Mouse (Mus musculus) lung, embryonic 16.5 days (tissue): ENCODE results near the gene Polr2l. TPM values are rescaled to one million over a fixed set of nuclear protein-coding genes. Genes with fewer than 3 reads are reported as not detected.
A peak's percentile ranks its signal among the peaks of the same experiment; 100 is the strongest.

Experiments
- ATAC-seq: fragments of 200-750 bp; cut with Nextera tagmentation; 2 replicates; pipeline ENCODE4 v1.8.0; 2017; ENCODE audit warnings: low read depth, mild to moderate bottlenecking, moderate library complexity
- H3K27ac ChIP-seq: fragments of 300-500 bp; sonication (generic); 2 replicates; pipeline ENCODE4 v1.5.1; 2014; ENCODE audit warnings: mild to moderate bottlenecking, control low read depth, low read length
- H3K27me3 ChIP-seq: fragments of 300-500 bp; sonication (generic); 2 replicates; pipeline ENCODE4 v1.6.1; 2014; ENCODE audit warnings: low read depth, low read length, mixed read lengths; ENCODE audit not compliant: control insufficient read depth, insufficient read depth
- H3K36me3 ChIP-seq: fragments of 300-500 bp; sonication (generic); 2 replicates; pipeline ENCODE4 v1.6.1; 2014; ENCODE audit warnings: low read length; ENCODE audit not compliant: control insufficient read depth, insufficient read depth
- H3K4me1 ChIP-seq: fragments of 300-500 bp; sonication (generic); replicated peaks from 2 replicates; pipeline ENCODE4 v1.6.1; 2014; ENCODE audit warnings: low read length, mixed read lengths; ENCODE audit not compliant: control insufficient read depth, insufficient read depth
- H3K4me2 ChIP-seq: fragments of 300-500 bp; sonication (generic); 2 replicates; pipeline ENCODE4 v1.6.1; 2014; ENCODE audit warnings: low read depth, low read length, control low read depth
- H3K4me3 ChIP-seq: fragments of 300-500 bp; sonication (generic); 2 replicates; pipeline ENCODE4 v1.5.1; 2014; ENCODE audit warnings: mild to moderate bottlenecking, low read length, control low read depth
- H3K9ac ChIP-seq: fragments of 300-500 bp; sonication (generic); 2 replicates; pipeline ENCODE4 v1.6.1; 2014; ENCODE audit warnings: low read length, control low read depth
- H3K9me3 ChIP-seq: fragments of 300-500 bp; sonication (generic); 2 replicates; pipeline ENCODE4 v1.6.1; 2016; ENCODE audit warnings: low read length; ENCODE audit not compliant: control insufficient read depth
- WGBS: fragments of 180-500 bp; shearing (Covaris S2); extraction: QIAGEN DNeasy Blood & Tissue Kit; methylation state at CpG from one replicate; pipeline ENCODE4 v1.1.7; 2014; 5-methylcytosine and 5-hydroxymethylcytosine counted together
- polyA plus RNA-seq: library from polyadenylated mRNA; unstranded; fragments of >200 nt; fragmentation: Nextera tagmentation; extraction: Ambion mirVana; gene quantifications from 2 replicates; pipeline ENCODE4 v1.2.1, GENCODE M21; 2015

Gene Polr2l
- polyA plus RNA-seq, 1 experiment from 2014 or later = 61.3 TPM

DNA sequence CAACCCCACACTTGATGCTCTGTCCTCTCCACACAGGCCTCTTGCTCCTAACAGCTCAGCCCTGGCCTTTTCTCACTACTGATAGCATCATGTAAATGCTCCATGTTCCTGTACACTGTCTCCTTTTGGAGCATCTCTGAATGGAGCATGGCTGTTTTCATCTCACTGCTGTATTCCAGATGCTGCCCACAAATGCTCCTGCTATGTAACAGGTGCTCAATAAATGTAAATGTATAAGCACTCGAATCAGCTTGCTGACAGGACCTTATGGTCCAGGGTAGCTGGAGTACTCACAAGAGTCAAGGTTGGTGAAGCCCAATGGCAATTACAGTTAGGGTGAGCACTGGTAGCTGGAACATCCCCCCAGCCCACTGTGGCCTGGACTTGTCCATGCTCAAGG is 3.7 kb downstream of the Polr2l start:
- no peaks in the 10 kb centered on the region for H3K9me3 ChIP-seq
- WGBS = 90% methylated on average over 1 of the region's 1 CpGs
- H3K9ac ChIP-seq = no peak overlapping the region
- no peak overlapping the region for H3K4me3 ChIP-seq
- H3K36me3 ChIP-seq = peaks cover 26% of the 10 kb centered on the region
- H3K4me1 ChIP-seq = peaks cover 45% of the 10 kb centered on the region
- no peak for ATAC-seq
- H3K27me3 ChIP-seq = no peaks in the 10 kb centered on the region
- H3K27ac ChIP-seq = no peak overlapping the region
- no peak overlapping the region for H3K4me2 ChIP-seq

DNA sequence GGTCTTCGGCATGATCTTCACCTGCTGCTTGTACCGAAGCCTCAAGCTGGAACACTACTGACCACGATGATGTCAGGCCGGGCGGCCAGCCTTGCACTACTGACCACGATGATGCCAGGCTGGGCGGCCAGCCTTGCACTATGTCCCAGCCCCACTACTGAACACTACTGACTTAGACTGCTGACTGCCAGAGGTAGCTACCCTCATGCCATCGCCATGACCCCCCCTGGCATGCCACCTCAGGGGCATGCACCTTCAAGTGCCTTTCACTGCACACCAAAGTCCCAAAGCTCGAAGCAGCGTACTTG is 4.3 kb downstream of the Polr2l start:
- H3K9ac ChIP-seq = no peak overlapping the region
- H3K27ac ChIP-seq = no peak overlapping the region
- peaks cover 26% of the 10 kb centered on the region for H3K36me3 ChIP-seq
- 87% methylated on average over 10 of the region's 10 CpGs for WGBS
- H3K4me1 ChIP-seq = peaks cover 41% of the 10 kb centered on the region
- H3K9me3 ChIP-seq = no peaks in the 10 kb centered on the region
- H3K4me2 ChIP-seq = no peak overlapping the region
- H3K4me3 ChIP-seq = no peak overlapping the region
- no peak for ATAC-seq
- H3K27me3 ChIP-seq = 0 out of 2 replicates have a peak, but pooled peaks cover under 1% of the 10 kb centered on the region

GRCm38 (mm10) chr7:141469901-141470636 is 4.9 kb downstream of the Polr2l start:
- Histone ChIP-seq H3K36me3 (peaks cover 26% of the 10 kb centered on the region), H3K4me1 (peaks cover 43% of the 10 kb centered on the region), H3K4me3 (no peak overlapping the region), H3K9ac (no peak overlapping the region; the same call in 1 of the 2 replicates), H3K4me2 (no peak overlapping the region), H3K27ac (no peak overlapping the region), H3K27me3 (peaks cover 3% of the 10 kb centered on the region; the same call in 1 of the 2 replicates), H3K9me3 (no peaks in the 10 kb centered on the region)
- ATAC-seq = no peak
- 87% methylated on average over 18 of the region's 18 CpGs for WGBS

- H3K4me2 ChIP-seq = peak overlapping the region; percentile 90
- H3K27ac ChIP-seq = peak overlapping the region; percentile 81
- peak overlapping the region; percentile 83 for H3K4me3 ChIP-seq
- ATAC-seq = no peak
- peaks cover 8% of the 10 kb centered on the region for H3K27me3 ChIP-seq
- 67% methylated on average over 6 of the region's 6 CpGs for WGBS
- H3K9me3 ChIP-seq = no peaks in the 10 kb centered on the region
- H3K4me1 ChIP-seq = peaks cover 49% of the 10 kb centered on the region
- H3K9ac ChIP-seq = peak overlapping the region; percentile 90
- peaks cover 26% of the 10 kb centered on the region for H3K36me3 ChIP-seq
Measured at GRCm38 (mm10) chr7:141469352-141469751, 5.6 kb downstream of the Polr2l start.

DNA sequence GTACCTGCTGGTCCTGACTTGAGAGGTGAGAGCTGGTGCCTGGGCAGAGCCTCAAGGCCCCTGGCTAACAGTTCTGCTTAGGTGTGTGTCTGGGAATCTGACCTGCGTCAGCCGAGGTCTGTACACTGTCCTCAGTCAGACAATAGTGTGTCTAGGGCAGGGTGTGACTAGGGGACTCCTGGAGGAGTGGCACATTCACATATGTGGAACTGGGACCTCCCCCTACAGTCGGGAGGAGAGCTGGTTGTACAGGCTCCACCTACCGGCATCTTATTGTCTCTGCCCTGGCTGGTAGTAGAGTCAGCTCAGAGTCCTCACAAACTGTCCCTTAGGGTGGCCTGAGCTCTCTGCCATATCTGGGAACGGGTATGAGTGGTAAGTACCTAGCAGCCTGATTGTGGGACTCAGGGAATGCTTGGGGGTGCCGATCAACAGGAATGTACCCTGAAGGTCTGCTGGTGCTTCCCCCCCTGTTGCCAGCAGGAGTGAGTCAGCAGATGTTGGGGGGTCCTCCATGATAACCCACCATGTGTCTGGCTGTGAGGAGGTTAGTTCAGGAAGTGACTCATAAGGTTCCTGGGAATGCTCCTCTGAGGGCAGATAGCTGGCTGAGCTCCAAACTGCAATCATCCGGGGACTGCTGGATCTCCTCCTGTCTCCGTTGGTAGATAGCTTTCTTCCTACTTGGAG is 6.3 kb downstream of the Polr2l start:
- Histone ChIP-seq H3K27ac (peak overlapping the region; percentile 81), H3K9me3 (no peaks in the 10 kb centered on the region), H3K36me3 (peaks cover 26% of the 10 kb centered on the region), H3K27me3 (peaks cover 15% of the 10 kb centered on the region), H3K4me3 (peak overlapping the region; percentile 83), H3K4me1 (peaks cover 46% of the 10 kb centered on the region), H3K9ac (peak overlapping the region; percentile 90), H3K4me2 (peak overlapping the region; percentile 90)
- WGBS = 1% methylated on average over 8 of the region's 8 CpGs
- ATAC-seq = peak; percentile 71

- peaks cover 26% of the 10 kb centered on the region for H3K36me3 ChIP-seq
- peaks cover 21% of the 10 kb centered on the region for H3K27me3 ChIP-seq
- H3K4me1 ChIP-seq = peaks cover 44% of the 10 kb centered on the region
- no peaks in the 10 kb centered on the region for H3K9me3 ChIP-seq
- H3K9ac ChIP-seq = peak overlapping the region; percentile 90
- ATAC-seq = peak; percentile 8; the same call in 1 of the 2 replicates
- 9% methylated on average over 5 of the region's 5 CpGs for WGBS
- H3K4me2 ChIP-seq = peak overlapping the region; percentile 90
- H3K4me3 ChIP-seq = peak overlapping the region; percentile 83
- H3K27ac ChIP-seq = peak overlapping the region; percentile 81
Measured at GRCm38 (mm10) chr7:141468164-141468521, 6.8 kb downstream of the Polr2l start.

- Histone ChIP-seq H3K27me3 (peaks cover 23% of the 10 kb centered on the region), H3K9me3 (no peaks in the 10 kb centered on the region), H3K4me2 (peak within 1 kb of the TSS; percentile 90), H3K9ac (peak within 1 kb of the TSS; percentile 90), H3K4me3 (peak within 1 kb of the TSS; percentile 83), H3K4me1 (peaks cover 46% of the 10 kb centered on the region), H3K36me3 (peaks cover 24% of the 10 kb centered on the region), H3K27ac (peak within 1 kb of the TSS; percentile 81)
- ATAC-seq = peak; percentile 86
- WGBS = under 1% methylated on average over 52 of the region's 52 CpGs
Measured at GRCm38 (mm10) chr7:141467230-141468030, 7.5 kb downstream of the Polr2l start, which contains the start of gene Cd151. TSS of gene Cd151 (plus strand) at chr7:141467392.

DNA sequence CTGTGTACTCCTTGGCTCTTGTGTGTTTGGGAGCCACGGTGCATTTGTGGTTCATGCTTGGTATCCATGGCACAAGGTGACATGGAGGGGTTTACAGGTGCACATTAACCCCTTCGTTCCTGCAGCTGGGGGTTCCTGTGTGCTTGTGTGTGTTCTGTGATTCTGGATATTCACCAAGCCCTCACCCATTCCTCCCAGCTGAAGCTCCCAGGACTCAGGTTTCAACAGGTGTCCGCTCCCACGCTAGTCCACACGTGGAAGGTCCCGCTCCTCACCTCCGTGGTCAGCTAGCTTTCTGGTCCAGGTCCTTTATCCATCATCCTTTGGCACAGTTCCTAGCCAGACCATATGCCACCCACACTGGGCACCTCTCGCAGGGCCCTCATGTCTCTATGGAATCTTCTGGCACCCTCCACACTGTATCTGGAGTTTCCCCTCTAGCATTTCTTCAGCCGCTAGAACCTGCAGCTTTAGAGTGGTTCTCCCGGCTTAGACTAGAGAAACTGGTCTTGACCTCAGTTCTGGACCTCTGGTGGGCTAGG is 8.3 kb downstream of the Polr2l start:
- 57% methylated on average over 10 of the region's 10 CpGs for WGBS

GRCm38 (mm10) chr7:141466045-141466394 is 8.9 kb downstream of the Polr2l start:
- H3K4me1 ChIP-seq = peaks cover 60% of the 10 kb centered on the region
- WGBS = 64% methylated on average over 7 of the region's 7 CpGs
- H3K27ac ChIP-seq = no peak overlapping the region
- H3K27me3 ChIP-seq = peaks cover 33% of the 10 kb centered on the region
- no peak for ATAC-seq
- no peaks in the 10 kb centered on the region for H3K9me3 ChIP-seq
- peaks cover 13% of the 10 kb centered on the region for H3K36me3 ChIP-seq
- no peak overlapping the region for H3K9ac ChIP-seq
- no peak overlapping the region for H3K4me3 ChIP-seq
- H3K4me2 ChIP-seq = no peak overlapping the region

More for the DNA sequence above, 8.3 kb downstream of the Polr2l start:
- peaks cover 30% of the 10 kb centered on the region for H3K27me3 ChIP-seq
- H3K27ac ChIP-seq = peak overlapping the region; percentile 37; the same call in 1 of the 2 replicates
- H3K4me3 ChIP-seq = peak overlapping the region; percentile 83
- H3K9me3 ChIP-seq = no peaks in the 10 kb centered on the region
- H3K4me2 ChIP-seq = peak overlapping the region; percentile 90
- no peak for ATAC-seq
- H3K36me3 ChIP-seq = peaks cover 19% of the 10 kb centered on the region
- peaks cover 54% of the 10 kb centered on the region for H3K4me1 ChIP-seq
- H3K9ac ChIP-seq = peak overlapping the region; percentile 90
